ENCODE assay signal across 20 mouse cellular contexts in genomic region chr13:45863779-45864178, GRCm38 (mm10).
"Had no signal": no experiment of that assay in that cellular context is flagged by ENCODE, and none has a peak within 500 bp of the region (broad histone marks: within the 10 kb centered on the region; RNA-seq: fewer than 3 reads in every experiment).

No protein-coding gene starts in this region.

- H3K27me3 ChIP-seq: limb, embryonic 13.5 days; liver, embryonic 12.5 days; liver, embryonic 15.5 days; lung, embryonic 15.5 days had no signal

- H3K4me1 ChIP-seq: lung, embryonic 15.5 days had no signal

- H3K4me2 ChIP-seq: limb, embryonic 13.5 days; liver, embryonic 12.5 days; liver, embryonic 15.5 days; lung, embryonic 15.5 days; midbrain, embryonic 11.5 days had no signal

- DNase-seq: kidney, postnatal 14 days; layer of hippocampus, adult 9-11 months; liver; lung, adult 18-20 months; lung, postnatal 10 days; lung, postnatal 36 days; midbrain, embryonic 14.5 days; right cerebral cortex, adult 18-20 months; right cerebral cortex, postnatal 14 days; right cerebral cortex, postnatal 4 days; thymus, adult 2 months; thymus, postnatal 14 days; thymus, postnatal 4 days had no signal

- H3K9me3 ChIP-seq: limb, embryonic 10.5 days; limb, embryonic 13.5 days; liver, embryonic 12.5 days; liver, embryonic 15.5 days; lung, embryonic 15.5 days had no signal

- H3K36me3 ChIP-seq: limb, embryonic 10.5 days; limb, embryonic 13.5 days; liver, embryonic 12.5 days; liver, embryonic 15.5 days; lung, embryonic 15.5 days had no signal

- H3K4me3 ChIP-seq: layer of hippocampus, adult 2 months; limb, embryonic 10.5 days; limb, embryonic 13.5 days; liver, embryonic 12.5 days; liver, embryonic 15.5 days; lung, embryonic 15.5 days had no signal

- H3K9ac ChIP-seq: limb, embryonic 13.5 days; liver, embryonic 12.5 days; liver, embryonic 15.5 days; lung, embryonic 15.5 days had no signal

- H3K27ac ChIP-seq: layer of hippocampus, adult 2 months; limb, embryonic 10.5 days; limb, embryonic 13.5 days; liver, embryonic 12.5 days; liver, embryonic 15.5 days; lung, embryonic 15.5 days had no signal
